8 mouse cellular contexts compared by ENCODE assay signal in genomic region chr1:136915438-136915837, GRCm38 (mm10). TPM values are rescaled to one million over a fixed set of nuclear protein-coding genes. Genes with fewer than 3 reads are reported as not detected.
A peak's percentile ranks its signal among the peaks of the same experiment; 100 is the strongest.
DNase-seq lines count a peak whose midpoint lies in the region; ATAC-seq and TF ChIP-seq lines count a peak whose summit lies in the region.
"Had no signal": no experiment of that assay in that cellular context is flagged by ENCODE, and none has a peak within 500 bp of the region (broad histone marks: within the 10 kb centered on the region; RNA-seq: fewer than 3 reads in every experiment).

No protein-coding gene starts in this region.

- no peak overlapping the region for H3K27ac ChIP-seq in midbrain, postnatal 0 days (ENCODE audit: low read depth, low read length)
- H3K27ac ChIP-seq in midbrain, embryonic 16.5 days (ENCODE audit: low read length), result no peak overlapping the region
- H3K27ac ChIP-seq in heart, adult 2 months, result peak overlapping the region; percentile 13; the same call in 1 of the 2 replicates

- H3K79me2 ChIP-seq in heart, adult 2 months (replicated peaks; ENCODE audit: control insufficient read depth, insufficient read depth, low read length), result no peaks in the 10 kb centered on the region
- H3K79me2 ChIP-seq in myocyte (ENCODE audit: control insufficient read depth, insufficient read depth), result no peaks in the 10 kb centered on the region

- TF ChIP-seq EP300 in heart, adult 2 months (IDR thresholded peaks at IDR 0.05; ENCODE audit: insufficient read depth, low read depth, low read length), result peak; percentile 83

- WGBS in midbrain, postnatal 0 days, result 66% methylated on average over 11 of the region's 11 CpGs
- 60% methylated on average over 11 of the region's 11 CpGs for WGBS in midbrain, embryonic 16.5 days
- 12% methylated on average over 11 of the region's 11 CpGs for WGBS in heart, adult 2 months

- no peak for TF ChIP-seq CTCF in midbrain, postnatal 0 days (IDR thresholded peaks at IDR 0.05)
- no peak for TF ChIP-seq CTCF in heart, adult 2 months (IDR thresholded peaks at IDR 0.05)

- no peaks in the 10 kb centered on the region for H3K36me3 ChIP-seq in midbrain, postnatal 0 days (ENCODE audit: insufficient read depth, low read length)
- H3K36me3 ChIP-seq in midbrain, embryonic 16.5 days (ENCODE audit: control insufficient read depth, insufficient read depth, low read length), result no peaks in the 10 kb centered on the region
- H3K36me3 ChIP-seq in heart, adult 2 months (ENCODE audit: control insufficient read depth, insufficient read depth, low read length), result peaks cover 2% of the 10 kb centered on the region
- no peaks in the 10 kb centered on the region for H3K36me3 ChIP-seq in myocyte (ENCODE audit: control insufficient read depth, insufficient read depth)

- no peak overlapping the region for H3K4me2 ChIP-seq in midbrain, postnatal 0 days (ENCODE audit: low read depth, low read length, poor library complexity, severe bottlenecking)
- H3K4me2 ChIP-seq in midbrain, embryonic 16.5 days (ENCODE audit: low read length), result no peak overlapping the region
- H3K4me2 ChIP-seq in myocyte (ENCODE audit: low read depth), result peak overlapping the region; percentile 63

- H3K4me1 ChIP-seq in midbrain, postnatal 0 days (ENCODE audit: insufficient read depth, low read length), result no peaks in the 10 kb centered on the region
- H3K4me1 ChIP-seq in midbrain, embryonic 16.5 days (ENCODE audit: control insufficient read depth, insufficient read depth, low read length), result no peaks in the 10 kb centered on the region
- H3K4me1 ChIP-seq in heart, adult 2 months (ENCODE audit: control insufficient read depth, insufficient read depth, low read length), result peaks cover 5% of the 10 kb centered on the region

- DNase-seq in midbrain, postnatal 0 days (ENCODE audit: low spot score), result peak; percentile 4
- DNase-seq in heart, adult 2 months, result peak; percentile 23 to 46
- peak; percentile 27 to 42 for DNase-seq in kidney, postnatal 36 days
- DNase-seq in cerebellum, postnatal 4 days (ENCODE audit: low spot score in 2 of 2), result no peak
- no peak for DNase-seq in gastrocnemius, postnatal 4 days (ENCODE audit: low spot score in 2 of 2)
- DNase-seq: gastrocnemius, postnatal 10 days had no signal

- no peak overlapping the region for H3K9ac ChIP-seq in midbrain, postnatal 0 days (replicated peaks; ENCODE audit: low read length, poor library complexity, severe bottlenecking)
- no peak overlapping the region for H3K9ac ChIP-seq in midbrain, embryonic 16.5 days (ENCODE audit: low read depth, low read length)
- H3K9ac ChIP-seq in heart, adult 2 months (ENCODE audit: low read depth, low read length), result no peak overlapping the region

- no peak for ATAC-seq in midbrain, postnatal 0 days (ENCODE audit: low FRiP score)
- ATAC-seq in midbrain, embryonic 16.5 days, result no peak

- no peaks in the 10 kb centered on the region for H3K9me3 ChIP-seq in midbrain, postnatal 0 days (ENCODE audit: low read length)
- H3K9me3 ChIP-seq in midbrain, embryonic 16.5 days (replicated peaks; ENCODE audit: control insufficient read depth, low read length, poor library complexity, severe bottlenecking), result no peaks in the 10 kb centered on the region

- no peak overlapping the region for H3K4me3 ChIP-seq in midbrain, postnatal 0 days (ENCODE audit: low read depth, low read length)
- H3K4me3 ChIP-seq in midbrain, embryonic 16.5 days (ENCODE audit: low read depth, low read length), result no peak overlapping the region
- no peak overlapping the region for H3K4me3 ChIP-seq in heart, adult 2 months
- no peak overlapping the region for H3K4me3 ChIP-seq in myocyte

- intact Hi-C loops in heart, adult 2 months (cut with DNase I), result no loop called here

- no peak overlapping the region for H3ac ChIP-seq in myocyte (ENCODE audit: control insufficient read depth, insufficient read length)

- no peaks in the 10 kb centered on the region for H3K27me3 ChIP-seq in midbrain, postnatal 0 days (ENCODE audit: insufficient read depth, low read length)
- no peaks in the 10 kb centered on the region for H3K27me3 ChIP-seq in midbrain, embryonic 16.5 days (ENCODE audit: control insufficient read depth, insufficient read depth, low read depth, low read length)
- H3K27me3 ChIP-seq in heart, adult 2 months (ENCODE audit: control insufficient read depth, insufficient read depth, low read length), result no peaks in the 10 kb centered on the region
- H3K27me3 ChIP-seq in myocyte (ENCODE audit: control insufficient read depth, insufficient read depth, insufficient read length), result no peaks in the 10 kb centered on the region

- peak; percentile 26; the same call in 1 of the 2 replicates for TF ChIP-seq POLR2A in heart, adult 2 months (IDR thresholded peaks at IDR 0.05; ENCODE audit: insufficient read depth, low read depth, low read length)
- no peak for TF ChIP-seq POLR2A in myocyte (IDR thresholded peaks at IDR 0.05; ENCODE audit: insufficient read length, low read depth)

TF ChIP-seq in myocyte, 11 proteins besides CTCF, POLR2A, EP300 and RAD21:
- TF ChIP-seq TCF3 (IDR thresholded peaks at IDR 0.05; ENCODE audit: insufficient read length, low read depth) (no peak), POLR2AphosphoS2 (IDR thresholded peaks at IDR 0.05; ENCODE audit: insufficient read length, low read depth) (no peak), USF1 (IDR thresholded peaks at IDR 0.05; ENCODE audit: low read depth) (no peak), SRF (IDR thresholded peaks at IDR 0.05; ENCODE audit: control insufficient read depth, insufficient read length, low read depth) (no peak), E2F4 (IDR thresholded peaks at IDR 0.05; ENCODE audit: insufficient read depth) (no peak), TCF12 (IDR thresholded peaks at IDR 0.05; ENCODE audit: insufficient read depth, poor library complexity, severe bottlenecking) (peak; percentile 67), REST (IDR thresholded peaks at IDR 0.05; ENCODE audit: insufficient read depth, insufficient read length) (no peak), MAX (IDR thresholded peaks at IDR 0.05; ENCODE audit: low read depth) (no peak), CEBPB (IDR thresholded peaks at IDR 0.05; ENCODE audit: insufficient read depth, poor library complexity, severe bottlenecking) (no peak), MYOG (IDR thresholded peaks at IDR 0.05; ENCODE audit: control insufficient read depth in 1 of 3, insufficient read depth in 1 of 3, insufficient read length in 2 of 3, low read depth in 2 of 3) (peak in 1 of 3 experiments; percentile 76), MYOD1 (IDR thresholded peaks at IDR 0.05; ENCODE audit: control insufficient read depth in 1 of 3, insufficient read length in 2 of 3, low read depth in 2 of 3) (peak in 2 of 3 experiments; percentile 62 to 83)

RNA-seq across cellular contexts. Expression of gene Nr5a2, which starts 44.8 kb away (rescaled TPM):
- total RNA-seq in midbrain, postnatal 0 days (2014; rRNA removed), result 2.1 and 2.6 TPM in 2 replicates
- polyA plus RNA-seq in midbrain, postnatal 0 days (2015; fragmentation: Nextera tagmentation; extraction: Ambion mirVana), result 0.43 and 0.90 TPM in 2 replicates
- 0.68 and 1.2 TPM in 2 replicates for polyA plus RNA-seq in midbrain, embryonic 16.5 days (2015; fragmentation: Nextera tagmentation; extraction: Ambion mirVana)
- under 1 TPM; 0.18 to 0.60 TPM for total RNA-seq in heart, adult 2 months (2021)
- 0.47 and 0.80 TPM in 2 replicates for polyA plus RNA-seq in heart, adult 2 months (2012; rRNA removed)
- polyA plus RNA-seq in myocyte (2012; fragmentation: generic; extraction: Trizol), result not detected
- 1 to 10 TPM; 2.6 to 3.9 TPM for total RNA-seq in gastrocnemius, postnatal 4 days (2021)

Comparison
In these comparisons a context has a peak if more than half of its experiments do, and no peak if none do; other contexts are left out.
1. DNase-seq: peak in midbrain, postnatal 0 days (single experiment), heart, adult 2 months (2 of 2) and kidney, postnatal 36 days (2 of 2); none in cerebellum, postnatal 4 days (0 of 2) and gastrocnemius, postnatal 4 days (0 of 2).